24 mouse cellular contexts compared by ENCODE assay signal in the genomic region with DNA sequence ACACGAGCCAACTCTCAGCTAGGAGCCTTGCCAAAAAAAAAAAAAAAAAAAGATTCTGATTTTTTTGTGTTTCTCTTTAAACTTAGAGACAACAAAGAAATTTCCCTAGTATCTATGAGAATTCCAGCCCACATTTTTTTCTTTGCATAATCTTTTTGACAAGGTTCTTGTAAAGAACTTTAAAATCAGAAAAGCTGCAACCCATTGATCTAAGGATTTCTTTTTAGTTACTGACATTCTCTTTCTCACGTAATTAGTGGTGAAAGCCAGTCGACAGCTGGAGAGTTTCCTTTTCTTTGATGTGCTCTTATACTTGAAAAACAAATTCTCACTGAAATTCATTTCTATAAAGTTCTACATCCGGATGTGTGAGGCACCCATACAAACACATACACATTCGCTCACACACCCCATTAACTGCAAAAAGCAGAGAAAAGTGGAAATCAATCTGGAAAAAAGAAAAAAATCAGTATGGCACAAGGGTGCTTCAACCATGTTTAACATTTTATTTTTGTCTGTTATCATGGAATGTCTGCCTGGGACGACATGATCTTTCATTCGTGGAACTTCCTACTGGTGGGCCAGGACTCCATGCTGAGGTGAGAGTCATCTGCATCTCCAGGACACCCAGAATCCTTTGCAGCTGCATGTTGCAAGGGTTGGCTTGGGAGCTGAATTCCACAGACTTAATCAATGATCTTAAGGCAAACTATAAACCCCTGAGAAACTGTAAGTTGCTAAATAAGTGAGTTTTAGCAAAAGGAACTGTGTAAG.
DNase-seq lines count a peak whose midpoint lies in the region; ATAC-seq and TF ChIP-seq lines count a peak whose summit lies in the region.
"Had no signal": no experiment of that assay in that cellular context is flagged by ENCODE, and none has a peak within 500 bp of the region (broad histone marks: within the 10 kb centered on the region; RNA-seq: fewer than 3 reads in every experiment).

No protein-coding gene starts in this region.

- H3K9ac ChIP-seq in forebrain, embryonic 15.5 days (replicated peaks) = no peak overlapping the region
- no peak overlapping the region for H3K9ac ChIP-seq in neural tube, embryonic 13.5 days
- H3K9ac ChIP-seq in neural tube, embryonic 15.5 days (replicated peaks) = no peak overlapping the region
- no peak overlapping the region for H3K9ac ChIP-seq in heart, adult 2 months (ENCODE audit: low read depth, low read length)
- H3K9ac ChIP-seq: heart, embryonic 13.5 days; hindbrain, embryonic 13.5 days; limb, embryonic 12.5 days; liver, postnatal 0 days; midbrain, embryonic 13.5 days had no signal

- no peak for TF ChIP-seq POLR2A in heart, adult 2 months (IDR thresholded peaks at IDR 0.05; ENCODE audit: insufficient read depth, low read depth, low read length)

- WGBS in forebrain, embryonic 15.5 days = 9% methylated on average over 7 of the region's 7 CpGs
- WGBS in forebrain, embryonic 10.5 days = 43% methylated on average over 7 of the region's 7 CpGs
- WGBS in neural tube, embryonic 13.5 days = 41% methylated on average over 7 of the region's 7 CpGs
- WGBS in neural tube, embryonic 15.5 days = 47% methylated on average over 7 of the region's 7 CpGs
- 32% methylated on average over 7 of the region's 7 CpGs for WGBS in heart, adult 2 months

- H3K36me3 ChIP-seq in forebrain, embryonic 15.5 days = no peaks in the 10 kb centered on the region
- no peaks in the 10 kb centered on the region for H3K36me3 ChIP-seq in forebrain, embryonic 10.5 days (replicated peaks)
- no peaks in the 10 kb centered on the region for H3K36me3 ChIP-seq in neural tube, embryonic 13.5 days
- H3K36me3 ChIP-seq in neural tube, embryonic 15.5 days = no peaks in the 10 kb centered on the region
- no peaks in the 10 kb centered on the region for H3K36me3 ChIP-seq in heart, adult 2 months (ENCODE audit: control insufficient read depth, insufficient read depth, low read length)
- H3K36me3 ChIP-seq: heart, embryonic 13.5 days; hindbrain, embryonic 13.5 days; limb, embryonic 12.5 days; midbrain, embryonic 13.5 days had no signal

- H3K79me2 ChIP-seq in heart, adult 2 months (replicated peaks; ENCODE audit: control insufficient read depth, insufficient read depth, low read length) = no peaks in the 10 kb centered on the region

- H3K27me3 ChIP-seq in forebrain, embryonic 15.5 days = no peaks in the 10 kb centered on the region
- peaks cover 3% of the 10 kb centered on the region; the same call in 1 of the 2 replicates for H3K27me3 ChIP-seq in forebrain, embryonic 10.5 days (ENCODE audit: poor library complexity, severe bottlenecking)
- H3K27me3 ChIP-seq in neural tube, embryonic 13.5 days = no peaks in the 10 kb centered on the region
- H3K27me3 ChIP-seq in neural tube, embryonic 15.5 days (replicated peaks) = no peaks in the 10 kb centered on the region
- no peaks in the 10 kb centered on the region for H3K27me3 ChIP-seq in heart, adult 2 months (ENCODE audit: control insufficient read depth, insufficient read depth, low read length)
- H3K27me3 ChIP-seq: heart, embryonic 13.5 days; hindbrain, embryonic 13.5 days; limb, embryonic 12.5 days; megakaryocyte, embryonic 14.5 days; midbrain, embryonic 13.5 days had no signal

- no peak for ATAC-seq in forebrain, embryonic 15.5 days (replicated peaks)
- no peak for ATAC-seq in neural tube, embryonic 13.5 days (ENCODE audit: low read depth)
- ATAC-seq in neural tube, embryonic 15.5 days (ENCODE audit: low FRiP score) = no peak
- ATAC-seq: inflammation-experienced regulatory T-cells, adult 6 months; liver, postnatal 0 days had no signal

- TF ChIP-seq CTCF in heart, adult 2 months (IDR thresholded peaks at IDR 0.05) = no peak

- H3K4me1 ChIP-seq in forebrain, embryonic 15.5 days = peaks cover 14% of the 10 kb centered on the region
- H3K4me1 ChIP-seq in forebrain, embryonic 10.5 days = peaks cover 18% of the 10 kb centered on the region
- H3K4me1 ChIP-seq in neural tube, embryonic 13.5 days (replicated peaks) = peaks cover 6% of the 10 kb centered on the region; the same call in 1 of the 2 replicates
- 0 out of 2 replicates have a peak, but pooled peaks cover 3% of the 10 kb centered on the region for H3K4me1 ChIP-seq in neural tube, embryonic 15.5 days
- no peaks in the 10 kb centered on the region for H3K4me1 ChIP-seq in heart, adult 2 months (ENCODE audit: control insufficient read depth, insufficient read depth, low read length)
- H3K4me1 ChIP-seq: hindbrain, embryonic 13.5 days; megakaryocyte, embryonic 14.5 days had no signal

- H3K4me2 ChIP-seq in forebrain, embryonic 15.5 days (replicated peaks) = no peak overlapping the region
- no peak overlapping the region for H3K4me2 ChIP-seq in neural tube, embryonic 13.5 days
- no peak overlapping the region for H3K4me2 ChIP-seq in neural tube, embryonic 15.5 days
- H3K4me2 ChIP-seq: heart, embryonic 13.5 days; hindbrain, embryonic 13.5 days; limb, embryonic 12.5 days; liver, embryonic 11.5 days; midbrain, embryonic 13.5 days had no signal

- no peak for DNase-seq in forebrain, embryonic 10.5 days (ENCODE audit: extremely low spot score, low spot score)
- DNase-seq in lung, postnatal 10 days = peak; percentile 13
- no peak for DNase-seq in heart, adult 2 months
- DNase-seq in adrenal gland, postnatal 25 days = no peak
- DNase-seq: adrenal gland, postnatal 10 days; cerebellum, adult 9-10 months; gastrocnemius, postnatal 14 days; heart, adult 11 months; heart, postnatal 14 days; kidney, adult 2 months; kidney, postnatal 10 days; liver, postnatal 0 days; right cerebral cortex, postnatal 25 days; spleen, adult 18-20 months had no signal

- no peak overlapping the region for H3K4me3 ChIP-seq in forebrain, embryonic 15.5 days
- no peak overlapping the region for H3K4me3 ChIP-seq in forebrain, embryonic 10.5 days
- H3K4me3 ChIP-seq in neural tube, embryonic 13.5 days = no peak overlapping the region
- H3K4me3 ChIP-seq in neural tube, embryonic 15.5 days (replicated peaks) = no peak overlapping the region
- no peak overlapping the region for H3K4me3 ChIP-seq in heart, adult 2 months
- H3K4me3 ChIP-seq: heart, embryonic 13.5 days; hindbrain, embryonic 13.5 days; limb, embryonic 12.5 days; megakaryocyte, embryonic 14.5 days; midbrain, embryonic 13.5 days had no signal

- TF ChIP-seq EP300 in heart, adult 2 months (IDR thresholded peaks at IDR 0.05; ENCODE audit: insufficient read depth, low read depth, low read length) = no peak

- no peaks in the 10 kb centered on the region for H3K9me3 ChIP-seq in forebrain, embryonic 15.5 days
- no peaks in the 10 kb centered on the region for H3K9me3 ChIP-seq in forebrain, embryonic 10.5 days
- H3K9me3 ChIP-seq in neural tube, embryonic 13.5 days = no peaks in the 10 kb centered on the region
- no peaks in the 10 kb centered on the region for H3K9me3 ChIP-seq in neural tube, embryonic 15.5 days (replicated peaks)
- H3K9me3 ChIP-seq: heart, embryonic 13.5 days; hindbrain, embryonic 13.5 days; limb, embryonic 12.5 days; megakaryocyte, embryonic 14.5 days; midbrain, embryonic 13.5 days had no signal

- intact Hi-C loops in heart, adult 2 months (cut with DNase I) = no loop called here

- peak overlapping the region; percentile 77 for H3K27ac ChIP-seq in forebrain, embryonic 15.5 days (replicated peaks)
- no peak overlapping the region for H3K27ac ChIP-seq in forebrain, embryonic 10.5 days
- H3K27ac ChIP-seq in neural tube, embryonic 13.5 days (replicated peaks) = 0 out of 2 replicates have a peak overlapping the region, but pooled peaks have one; percentile 28
- H3K27ac ChIP-seq in neural tube, embryonic 15.5 days (replicated peaks) = no peak overlapping the region
- H3K27ac ChIP-seq in heart, adult 2 months = no peak overlapping the region
- H3K27ac ChIP-seq: heart, embryonic 13.5 days; midbrain, embryonic 13.5 days had no signal

Comparison
In these comparisons a context has a peak if more than half of its experiments do, and no peak if none do; other contexts are left out.
1. H3K27ac ChIP-seq: peak in forebrain, embryonic 15.5 days (single experiment) and neural tube, embryonic 13.5 days (single experiment); none in forebrain, embryonic 10.5 days (single experiment), neural tube, embryonic 15.5 days (single experiment) and heart, adult 2 months (single experiment).